12 mouse cellular contexts compared by ENCODE assay signal in genomic region chr1:89465417-89466002, GRCm38 (mm10). TPM values are rescaled to one million over a fixed set of nuclear protein-coding genes. Genes with fewer than 3 reads are reported as not detected.
DNase-seq lines count a peak whose midpoint lies in the region; ATAC-seq lines count a peak whose summit lies in the region.
"Had no signal": no experiment of that assay in that cellular context is flagged by ENCODE, and none has a peak within 500 bp of the region (broad histone marks: within the 10 kb centered on the region; RNA-seq: fewer than 3 reads in every experiment).

No protein-coding gene starts in this region.

- intact Hi-C loops in heart, postnatal 14 days (cut with DNase I), result no loop called here

- H3K9me3 ChIP-seq in heart, embryonic 13.5 days, result no peaks in the 10 kb centered on the region
- no peaks in the 10 kb centered on the region for H3K9me3 ChIP-seq in midbrain, embryonic 11.5 days (ENCODE audit: control insufficient read depth, low read length)
- no peaks in the 10 kb centered on the region for H3K9me3 ChIP-seq in midbrain, embryonic 15.5 days

- ATAC-seq in heart, embryonic 13.5 days (ENCODE audit: extremely low read depth, insufficient number of reproducible peaks, low FRiP score, low TSS enrichment), result no peak
- ATAC-seq in midbrain, embryonic 11.5 days (ENCODE audit: low FRiP score), result 0 out of 2 replicates have a peak, but pooled peaks have one; percentile 11
- no peak for ATAC-seq in midbrain, embryonic 15.5 days (replicated peaks)
- peak; percentile 13; the same call in 1 of the 2 replicates for ATAC-seq in neutrophil, adult 5-6 weeks (ENCODE audit: extremely low read depth, insufficient number of reproducible peaks, low FRiP score, poor library complexity, severe bottlenecking)

- H3K9ac ChIP-seq in heart, embryonic 13.5 days, result peak overlapping the region; percentile 9
- no peak overlapping the region; the same call in 1 of the 2 replicates for H3K9ac ChIP-seq in midbrain, embryonic 11.5 days (ENCODE audit: low read length)
- H3K9ac ChIP-seq in midbrain, embryonic 15.5 days, result no peak overlapping the region

- no peak overlapping the region for H3K4me3 ChIP-seq in heart, embryonic 13.5 days
- no peak overlapping the region for H3K4me3 ChIP-seq in midbrain, embryonic 11.5 days (ENCODE audit: low read depth, low read length)
- no peak overlapping the region for H3K4me3 ChIP-seq in midbrain, embryonic 15.5 days

- WGBS in heart, embryonic 13.5 days, result 40% methylated on average over 5 of the region's 5 CpGs
- WGBS in midbrain, embryonic 11.5 days, result 14% methylated on average over 5 of the region's 5 CpGs
- WGBS in midbrain, embryonic 15.5 days, result 19% methylated on average over 5 of the region's 5 CpGs

- DNase-seq in cerebellum, adult 18-20 months, result peak; percentile 46 to 53
- DNase-seq in cerebellum, postnatal 10 days, result no peak
- DNase-seq in heart, postnatal 14 days, result no peak
- DNase-seq in midbrain, embryonic 11.5 days (ENCODE audit: low spot score, missing footprints), result no peak
- no peak for DNase-seq in neural tube, embryonic 10.5 days (ENCODE audit: extremely low spot score, low spot score)
- DNase-seq: adrenal gland, postnatal 10 days; embryo, embryonic 11 days; kidney, adult 11 months; lung, adult 2 months had no signal

- H3K27me3 ChIP-seq in heart, embryonic 13.5 days (replicated peaks), result no peaks in the 10 kb centered on the region
- H3K27me3 ChIP-seq in midbrain, embryonic 11.5 days (ENCODE audit: control insufficient read depth, insufficient read depth, low read length), result no peaks in the 10 kb centered on the region
- H3K27me3 ChIP-seq in midbrain, embryonic 15.5 days (replicated peaks), result no peaks in the 10 kb centered on the region

- peak overlapping the region; percentile 41; the same call in 1 of the 2 replicates for H3K27ac ChIP-seq in heart, embryonic 13.5 days (replicated peaks)
- H3K27ac ChIP-seq in midbrain, embryonic 11.5 days (ENCODE audit: low read depth, low read length), result peak overlapping the region; percentile 15; the same call in 1 of the 2 replicates
- H3K27ac ChIP-seq in midbrain, embryonic 15.5 days, result no peak overlapping the region

- peaks cover 86% of the 10 kb centered on the region for H3K4me1 ChIP-seq in heart, embryonic 13.5 days
- peaks cover 53% of the 10 kb centered on the region for H3K4me1 ChIP-seq in midbrain, embryonic 11.5 days (ENCODE audit: control insufficient read depth, insufficient read depth, low read length)
- H3K4me1 ChIP-seq in midbrain, embryonic 15.5 days, result peaks cover 48% of the 10 kb centered on the region

- peak overlapping the region; percentile 16; the same call in 1 of the 2 replicates for H3K4me2 ChIP-seq in heart, embryonic 13.5 days
- 0 out of 2 replicates have a peak overlapping the region, but pooled peaks have one; percentile 6 for H3K4me2 ChIP-seq in midbrain, embryonic 11.5 days
- no peak overlapping the region for H3K4me2 ChIP-seq in midbrain, embryonic 15.5 days

- no peaks in the 10 kb centered on the region for H3K36me3 ChIP-seq in heart, embryonic 13.5 days
- H3K36me3 ChIP-seq in midbrain, embryonic 11.5 days (ENCODE audit: control insufficient read depth, insufficient read depth, low read length), result no peaks in the 10 kb centered on the region
- H3K36me3 ChIP-seq in midbrain, embryonic 15.5 days (replicated peaks), result no peaks in the 10 kb centered on the region

RNA-seq across cellular contexts. Expression of gene Agap1, which starts 10.9 kb away (rescaled TPM):
- 7.1 TPM in 2 replicates for polyA plus RNA-seq in heart, embryonic 13.5 days (2015; fragmentation: Nextera tagmentation; extraction: Ambion mirVana)
- total RNA-seq in heart, postnatal 14 days (2021), result 10 to 100 TPM; 47.7 to 49.8 TPM
- 28.6 and 33.6 TPM in 2 replicates for polyA plus RNA-seq in midbrain, embryonic 11.5 days (2014; fragmentation: Nextera tagmentation; extraction: Ambion mirVana)
- 56.9 and 63.6 TPM in 2 replicates for polyA plus RNA-seq in midbrain, embryonic 15.5 days (2015; fragmentation: Nextera tagmentation; extraction: Ambion mirVana)
- total RNA-seq in neutrophil, adult 5-6 weeks (2017), result 9.7 and 10.2 TPM in 2 replicates

Comparison
In these comparisons a context has a peak if more than half of its experiments do, and no peak if none do; other contexts are left out.
1. DNase-seq: peak in cerebellum, adult 18-20 months (2 of 2); none in cerebellum, postnatal 10 days (0 of 2), heart, postnatal 14 days (0 of 2), midbrain, embryonic 11.5 days (single experiment) and neural tube, embryonic 10.5 days (single experiment).
2. ATAC-seq: peak in midbrain, embryonic 11.5 days (single experiment) and neutrophil, adult 5-6 weeks (single experiment); none in heart, embryonic 13.5 days (single experiment) and midbrain, embryonic 15.5 days (single experiment).